Mouse (Mus musculus): ENCODE measurements around the gene Tmem260. TPM values are rescaled to one million over a fixed set of nuclear protein-coding genes. Genes with fewer than 3 reads are reported as not detected.

Gene Tmem260
- polyA plus RNA-seq, 1 experiment from 2014 or later: 14.9 TPM

GRCm38 (mm10) chr14:48549703-48550102 lies 103.8 kb downstream of the Tmem260 start:
- Histone ChIP-seq H3K4me1 (ENCODE audit: control insufficient read depth, insufficient read depth, low read length) (no peaks in the 10 kb centered on the region), H3K27ac (ENCODE audit: low read depth, low read length) (no peak overlapping the region), H3K9me3 (replicated peaks; ENCODE audit: control insufficient read depth, low read length) (no peaks in the 10 kb centered on the region), H3K9ac (ENCODE audit: low read depth, low read length) (no peak overlapping the region), H3K4me3 (ENCODE audit: low read depth, low read length) (no peak overlapping the region), H3K27me3 (ENCODE audit: control insufficient read depth, insufficient read depth, low read length) (no peaks in the 10 kb centered on the region), H3K36me3 (ENCODE audit: control insufficient read depth, insufficient read depth, low read length) (no peaks in the 10 kb centered on the region), H3K4me2 (no peak overlapping the region)
- WGBS (ENCODE audit: insufficient replicate concordance): 74% methylated on average over 7 of the region's 7 CpGs
- ATAC-seq (replicated peaks; ENCODE audit: insufficient number of reproducible peaks, low FRiP score, low TSS enrichment): no peak

GRCm38 (mm10) chr14:48553216-48553615 lies 107.3 kb downstream of the Tmem260 start:
- 64% methylated on average over 4 of the region's 4 CpGs for WGBS (ENCODE audit: insufficient replicate concordance)
- no peaks in the 10 kb centered on the region for H3K36me3 ChIP-seq (ENCODE audit: control insufficient read depth, insufficient read depth, low read length)
- H3K27ac ChIP-seq (ENCODE audit: low read depth, low read length): no peak overlapping the region
- no peak for ATAC-seq (replicated peaks; ENCODE audit: insufficient number of reproducible peaks, low FRiP score, low TSS enrichment)
- no peaks in the 10 kb centered on the region for H3K27me3 ChIP-seq (ENCODE audit: control insufficient read depth, insufficient read depth, low read length)
- no peaks in the 10 kb centered on the region for H3K4me1 ChIP-seq (ENCODE audit: control insufficient read depth, insufficient read depth, low read length)
- H3K4me3 ChIP-seq (ENCODE audit: low read depth, low read length): no peak overlapping the region
- no peak overlapping the region for H3K4me2 ChIP-seq
- H3K9ac ChIP-seq (ENCODE audit: low read depth, low read length): no peak overlapping the region
- no peaks in the 10 kb centered on the region for H3K9me3 ChIP-seq (replicated peaks; ENCODE audit: control insufficient read depth, low read length)

GRCm38 (mm10) chr14:48553754-48554153 lies 107.8 kb downstream of the Tmem260 start:
- Histone ChIP-seq H3K4me3 (ENCODE audit: low read depth, low read length) (no peak overlapping the region), H3K36me3 (ENCODE audit: control insufficient read depth, insufficient read depth, low read length) (no peaks in the 10 kb centered on the region), H3K9ac (ENCODE audit: low read depth, low read length) (no peak overlapping the region), H3K27ac (ENCODE audit: low read depth, low read length) (no peak overlapping the region), H3K9me3 (replicated peaks; ENCODE audit: control insufficient read depth, low read length) (no peaks in the 10 kb centered on the region), H3K27me3 (ENCODE audit: control insufficient read depth, insufficient read depth, low read length) (no peaks in the 10 kb centered on the region), H3K4me1 (ENCODE audit: control insufficient read depth, insufficient read depth, low read length) (no peaks in the 10 kb centered on the region), H3K4me2 (no peak overlapping the region)
- WGBS (ENCODE audit: insufficient replicate concordance): 82% methylated on average over 9 of the region's 9 CpGs
- ATAC-seq (replicated peaks; ENCODE audit: insufficient number of reproducible peaks, low FRiP score, low TSS enrichment): no peak

- H3K36me3 ChIP-seq (ENCODE audit: control insufficient read depth, insufficient read depth, low read length): no peaks in the 10 kb centered on the region
- H3K9ac ChIP-seq (ENCODE audit: low read depth, low read length): no peak overlapping the region
- H3K4me3 ChIP-seq (ENCODE audit: low read depth, low read length): no peak overlapping the region
- H3K4me2 ChIP-seq: no peak overlapping the region
- H3K4me1 ChIP-seq (ENCODE audit: control insufficient read depth, insufficient read depth, low read length): peaks cover 4% of the 10 kb centered on the region; the same call in 1 of the 2 replicates
- WGBS (ENCODE audit: insufficient replicate concordance): 31% methylated on average over 4 of the region's 4 CpGs
- no peak for ATAC-seq (replicated peaks; ENCODE audit: insufficient number of reproducible peaks, low FRiP score, low TSS enrichment)
- H3K27me3 ChIP-seq (ENCODE audit: control insufficient read depth, insufficient read depth, low read length): no peaks in the 10 kb centered on the region
- no peaks in the 10 kb centered on the region; the same call in 1 of the 2 replicates for H3K9me3 ChIP-seq (replicated peaks; ENCODE audit: control insufficient read depth, low read length)
- H3K27ac ChIP-seq (ENCODE audit: low read depth, low read length): no peak overlapping the region
Measured at GRCm38 (mm10) chr14:48558975-48559374, 113.1 kb downstream of the Tmem260 start.

- H3K9me3 ChIP-seq (replicated peaks; ENCODE audit: control insufficient read depth, low read length): no peaks in the 10 kb centered on the region; the same call in 1 of the 2 replicates
- peaks cover 4% of the 10 kb centered on the region; the same call in 1 of the 2 replicates for H3K4me1 ChIP-seq (ENCODE audit: control insufficient read depth, insufficient read depth, low read length)
- H3K4me2 ChIP-seq: no peak overlapping the region
- no peak overlapping the region for H3K4me3 ChIP-seq (ENCODE audit: low read depth, low read length)
- no peak for ATAC-seq (replicated peaks; ENCODE audit: insufficient number of reproducible peaks, low FRiP score, low TSS enrichment)
- no peaks in the 10 kb centered on the region for H3K27me3 ChIP-seq (ENCODE audit: control insufficient read depth, insufficient read depth, low read length)
- H3K36me3 ChIP-seq (ENCODE audit: control insufficient read depth, insufficient read depth, low read length): no peaks in the 10 kb centered on the region
- H3K9ac ChIP-seq (ENCODE audit: low read depth, low read length): no peak overlapping the region
- no peak overlapping the region for H3K27ac ChIP-seq (ENCODE audit: low read depth, low read length)
- WGBS (ENCODE audit: insufficient replicate concordance): 67% methylated on average over 7 of the region's 7 CpGs
Measured at GRCm38 (mm10) chr14:48559736-48560135, 113.8 kb downstream of the Tmem260 start.

GRCm38 (mm10) chr14:48566596-48566995 lies 120.7 kb downstream of the Tmem260 start:
- H3K36me3 ChIP-seq (ENCODE audit: control insufficient read depth, insufficient read depth, low read length): no peaks in the 10 kb centered on the region
- H3K27me3 ChIP-seq (ENCODE audit: control insufficient read depth, insufficient read depth, low read length): no peaks in the 10 kb centered on the region
- H3K4me3 ChIP-seq (ENCODE audit: low read depth, low read length): no peak overlapping the region
- H3K4me2 ChIP-seq: no peak overlapping the region
- H3K9me3 ChIP-seq (replicated peaks; ENCODE audit: control insufficient read depth, low read length): no peaks in the 10 kb centered on the region; the same call in 1 of the 2 replicates
- H3K27ac ChIP-seq (ENCODE audit: low read depth, low read length): no peak overlapping the region
- no peak overlapping the region for H3K9ac ChIP-seq (ENCODE audit: low read depth, low read length)
- 64% methylated on average over 7 of the region's 7 CpGs for WGBS (ENCODE audit: insufficient replicate concordance)
- no peak for ATAC-seq (replicated peaks; ENCODE audit: insufficient number of reproducible peaks, low FRiP score, low TSS enrichment)
- H3K4me1 ChIP-seq (ENCODE audit: control insufficient read depth, insufficient read depth, low read length): no peaks in the 10 kb centered on the region

Other genes with a start within 250 kb of the Tmem260 start
- 0.52 TPM in 1 of 2 replicates, not detected in the other for gene Otx2, start 227.7 kb downstream of the Tmem260 start, polyA plus RNA-seq (2014; fragmentation: Nextera tagmentation; extraction: Ambion mirVana)